Mouse (Mus musculus) bone marrow macrophage, adult 2 months (primary cell): Measurements from ENCODE around the gene Baz1a. TPM values are rescaled to one million over a fixed set of nuclear protein-coding genes. Genes with fewer than 3 reads are reported as not detected.

Source experiments
- H3K27ac ChIP-seq: 2 replicates; pipeline ENCODE4 v1.5.1; 2012; ENCODE audit warnings: low read depth, low read length; ENCODE audit not compliant: insufficient read depth
- H3K4me1 ChIP-seq: 2 replicates; pipeline ENCODE4 v1.6.1; 2012; ENCODE audit warnings: low read length; ENCODE audit not compliant: control insufficient read depth, insufficient read depth
- H3K4me3 ChIP-seq: 2 replicates; pipeline ENCODE4 v1.5.1; 2012; ENCODE audit warnings: mild to moderate bottlenecking, low read length, moderate library complexity; ENCODE audit not compliant: insufficient read depth
- CTCF ChIP-seq: IDR thresholded peaks from 2 replicates; pipeline ENCODE4 v1.5.1; 2012; ENCODE audit warnings: low read depth, mild to moderate bottlenecking, low read length, moderate library complexity
- POLR2A ChIP-seq: IDR thresholded peaks from 2 replicates; pipeline ENCODE4 v1.6.1; 2012; ENCODE audit warnings: mild to moderate bottlenecking, low read depth, low read length, borderline replicate concordance
- polyA plus RNA-seq: library from polyadenylated mRNA; stranded (reverse); fragments of >200 nt; gene quantifications from 2 replicates; pipeline ENCODE4 v1.2.4, GENCODE M21; 2012; ENCODE audit not compliant: missing spikeins, insufficient read depth, insufficient read length

Baz1a gene
- polyA plus RNA-seq, 1 experiment = 19.8 TPM

DNA sequence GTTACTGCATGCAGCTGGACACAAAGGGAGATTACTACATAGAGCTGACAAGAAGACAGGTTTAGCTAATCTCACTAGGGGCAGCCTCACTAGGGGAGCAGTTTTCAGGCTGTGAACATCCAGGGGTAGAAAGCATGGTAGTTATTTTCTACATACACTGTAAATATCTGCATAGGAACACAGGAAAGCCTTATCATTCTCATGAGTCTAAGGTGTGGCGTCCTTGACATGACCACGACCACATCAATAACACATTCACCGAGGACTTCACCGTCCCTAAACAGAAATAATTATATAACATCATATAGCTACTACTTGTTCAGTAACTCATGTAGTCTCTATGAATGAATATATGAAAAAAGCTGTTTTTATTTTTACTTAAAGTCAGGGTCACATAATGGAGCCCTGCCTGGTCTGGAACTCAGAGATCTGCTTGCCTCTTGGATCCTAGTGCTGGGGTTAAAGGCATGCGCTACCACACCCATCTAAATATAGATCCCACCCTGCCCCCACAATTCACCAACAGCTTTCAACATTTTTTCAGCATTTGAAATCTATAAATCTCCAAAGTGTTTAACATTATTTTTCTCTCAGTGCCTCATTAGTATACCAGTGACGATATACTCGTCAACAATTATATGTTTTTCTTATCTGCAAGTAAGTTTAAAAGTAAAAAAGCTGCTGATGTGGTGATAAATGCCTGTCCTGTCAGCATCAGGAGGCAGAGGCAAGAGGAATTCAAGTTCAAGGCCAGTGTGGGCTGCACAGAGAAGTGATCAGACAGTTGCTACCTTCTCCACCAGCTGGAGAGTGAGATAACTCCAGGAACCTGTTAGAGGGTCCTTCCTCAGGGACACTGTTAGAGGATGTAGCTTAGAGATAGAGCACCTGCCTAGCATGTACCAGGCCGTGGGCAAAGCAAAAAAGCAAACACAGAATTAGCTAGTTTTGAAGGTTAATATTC, 37.3 kb upstream of the Baz1a start:
- H3K4me1 ChIP-seq = no peaks in the 10 kb centered on the region
- H3K4me3 ChIP-seq = no peak overlapping the region
- TF ChIP-seq POLR2A (no peak), CTCF (no peak)
- H3K27ac ChIP-seq = no peak overlapping the region

- H3K4me3 ChIP-seq = no peak overlapping the region
- H3K4me1 ChIP-seq = no peaks in the 10 kb centered on the region
- no peak overlapping the region for H3K27ac ChIP-seq
- TF ChIP-seq POLR2A (no peak), CTCF (no peak)
These were observed 35.7 kb upstream of the Baz1a start for GRCm38 (mm10) chr12:55049731-55050353.

GRCm38 (mm10) chr12:55041011-55041410, 26.9 kb upstream of the Baz1a start:
- Histone ChIP-seq H3K4me3 (no peak overlapping the region), H3K4me1 (no peaks in the 10 kb centered on the region), H3K27ac (no peak overlapping the region)
- TF ChIP-seq CTCF (no peak), POLR2A (no peak)

- no peak for TF ChIP-seq CTCF
- no peak for TF ChIP-seq POLR2A
- no peak overlapping the region for H3K27ac ChIP-seq
- no peak overlapping the region for H3K4me3 ChIP-seq
These were observed 12.9 kb upstream of the Baz1a start for GRCm38 (mm10) chr12:55027088-55027487.

DNA sequence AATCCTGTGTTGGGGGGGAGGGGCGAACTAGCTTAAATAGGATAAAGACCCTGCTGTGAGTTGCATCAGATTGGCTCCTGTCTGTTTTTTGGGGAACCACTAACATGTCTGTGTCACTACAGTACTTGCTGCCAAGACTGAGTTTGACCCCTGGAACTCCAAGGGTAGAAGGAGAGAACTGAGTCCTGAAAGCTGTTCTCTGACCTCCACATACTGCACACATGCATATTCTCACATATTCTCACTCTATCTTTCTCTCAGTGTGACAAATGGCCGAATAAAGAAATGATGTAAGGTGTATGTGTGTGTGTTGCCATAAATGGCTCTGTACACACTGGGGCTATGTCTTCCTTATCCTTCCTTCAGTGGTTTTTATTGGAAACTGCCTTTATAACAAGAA, 9.1 kb upstream of the Baz1a start:
- Histone ChIP-seq H3K27ac (no peak overlapping the region), H3K4me3 (no peak overlapping the region), H3K4me1 (peaks cover 16% of the 10 kb centered on the region)
- TF ChIP-seq POLR2A = no peak
- no peak for TF ChIP-seq CTCF

More at GRCm38 (mm10) chr12:55027088-55027487, 12.9 kb upstream of the Baz1a start:
- 0 out of 2 replicates have a peak, but pooled peaks cover 3% of the 10 kb centered on the region for H3K4me1 ChIP-seq

DNA sequence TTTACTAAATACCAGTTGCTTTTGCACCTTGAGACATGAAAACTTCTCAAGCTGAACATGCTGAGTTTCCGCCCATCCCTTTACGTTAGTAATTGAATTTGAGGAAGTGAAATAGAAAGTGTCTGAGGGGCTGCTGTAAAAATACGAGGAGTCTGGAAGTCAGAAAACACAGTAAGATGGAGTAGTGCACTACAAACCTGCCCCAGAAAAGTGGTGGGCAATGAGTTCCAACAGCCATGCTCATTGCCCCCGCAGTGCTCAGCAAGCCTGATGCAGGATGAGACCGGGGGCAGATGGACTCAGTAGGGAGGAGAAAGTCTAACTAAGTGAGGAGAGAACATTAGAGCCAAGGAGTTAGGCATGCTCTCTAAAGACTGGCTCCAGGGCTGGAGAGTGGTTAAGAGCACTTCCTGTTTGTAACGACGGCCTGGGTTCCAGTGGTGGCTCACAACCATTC, 5.3 kb upstream of the Baz1a start:
- Histone ChIP-seq H3K4me1 (peaks cover 25% of the 10 kb centered on the region), H3K27ac (peak overlapping the region; percentile 90), H3K4me3 (peak overlapping the region; percentile 48)
- TF ChIP-seq CTCF (no peak), POLR2A (no peak)

- Histone ChIP-seq H3K27ac (no peak overlapping the region), H3K4me1 (peaks cover 22% of the 10 kb centered on the region), H3K4me3 (no peak overlapping the region)
- no peak for TF ChIP-seq CTCF
- TF ChIP-seq POLR2A = no peak
These were observed 3.1 kb upstream of the Baz1a start for GRCm38 (mm10) chr12:55017119-55017721.

- Histone ChIP-seq H3K4me3 (no peak overlapping the region), H3K27ac (no peak overlapping the region), H3K4me1 (peaks cover 22% of the 10 kb centered on the region)
- TF ChIP-seq CTCF (no peak), POLR2A (no peak)
These were observed 2.4 kb upstream of the Baz1a start for GRCm38 (mm10) chr12:55016339-55017118.

DNA sequence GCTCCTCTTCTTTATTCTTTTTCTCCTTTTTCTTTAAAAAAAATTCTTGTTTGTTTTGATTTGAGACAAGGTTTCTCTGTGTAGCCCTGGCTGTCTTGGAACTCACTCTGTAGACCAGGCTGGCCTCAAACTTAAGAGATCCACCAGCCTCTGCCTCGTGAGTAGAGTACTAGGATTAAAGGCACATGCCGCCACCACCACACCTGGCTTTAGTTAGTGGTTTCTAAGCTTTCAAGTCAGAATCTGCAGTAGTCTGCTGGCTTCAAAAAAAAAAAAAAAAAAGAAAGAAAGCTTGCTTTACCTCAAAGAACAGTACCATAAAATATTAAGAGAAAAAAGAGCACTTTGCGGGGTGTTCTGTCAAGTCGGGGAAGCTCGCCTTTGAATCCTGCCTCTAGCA, 1.3 kb upstream of the Baz1a start:
- peaks cover 20% of the 10 kb centered on the region for H3K4me1 ChIP-seq
- no peak for TF ChIP-seq CTCF
- TF ChIP-seq POLR2A = no peak

More for the DNA sequence above, 1.3 kb upstream of the Baz1a start:
- no peak overlapping the region for H3K4me3 ChIP-seq
- no peak overlapping the region for H3K27ac ChIP-seq
